Mouse (Mus musculus) cerebellum, adult 11 months (tissue): Measurements from ENCODE around the gene Cpxm2.

Source experiments
- DNase-seq: peaks from one replicate; pipeline ENCODE4 v3.0.0; 2022

The Cpxm2 gene

GRCm38 (mm10) chr7:132154368-132154961 is at the start of gene Cpxm2:
Gene Cpxm2 (minus strand): TSS chr7:132154739.
- no peak for DNase-seq

- no peak for DNase-seq
Measured at GRCm38 (mm10) chr7:132204073-132204612, 49.6 kb upstream of the Cpxm2 start.

GRCm38 (mm10) chr7:132199686-132200085 is 45.1 kb upstream of the Cpxm2 start:
- no peak for DNase-seq

GRCm38 (mm10) chr7:132198806-132199205 is 44.3 kb upstream of the Cpxm2 start:
- no peak for DNase-seq

- no peak for DNase-seq
Measured at GRCm38 (mm10) chr7:132197817-132198475, 43.4 kb upstream of the Cpxm2 start.

GRCm38 (mm10) chr7:132196581-132196980 is 42.0 kb upstream of the Cpxm2 start:
- no peak for DNase-seq

- no peak for DNase-seq
Measured at GRCm38 (mm10) chr7:132193606-132194005, 39.1 kb upstream of the Cpxm2 start.

- DNase-seq: no peak
Measured at GRCm38 (mm10) chr7:132187456-132187855, 32.9 kb upstream of the Cpxm2 start.

- DNase-seq: no peak
Measured at GRCm38 (mm10) chr7:132183892-132184404, 29.4 kb upstream of the Cpxm2 start.

GRCm38 (mm10) chr7:132181586-132182198 is 27.2 kb upstream of the Cpxm2 start:
- DNase-seq: no peak

- no peak for DNase-seq
Measured at GRCm38 (mm10) chr7:132181042-132181441, 26.5 kb upstream of the Cpxm2 start.

- DNase-seq: no peak
Measured at GRCm38 (mm10) chr7:132179049-132179448, 24.5 kb upstream of the Cpxm2 start.

GRCm38 (mm10) chr7:132174787-132175186 is 20.2 kb upstream of the Cpxm2 start:
- no peak for DNase-seq

GRCm38 (mm10) chr7:132174296-132174695 is 19.8 kb upstream of the Cpxm2 start:
- no peak for DNase-seq

- no peak for DNase-seq
Measured at GRCm38 (mm10) chr7:132172220-132172619, 17.7 kb upstream of the Cpxm2 start.

- no peak for DNase-seq
Measured at GRCm38 (mm10) chr7:132171716-132172115, 17.2 kb upstream of the Cpxm2 start.

GRCm38 (mm10) chr7:132169419-132170169 is 15.1 kb upstream of the Cpxm2 start:
- DNase-seq: no peak

GRCm38 (mm10) chr7:132167239-132167638 is 12.7 kb upstream of the Cpxm2 start:
- DNase-seq: no peak

GRCm38 (mm10) chr7:132162254-132162653 is 7.7 kb upstream of the Cpxm2 start:
- no peak for DNase-seq

GRCm38 (mm10) chr7:132158321-132159025 is 3.9 kb upstream of the Cpxm2 start:
- DNase-seq: no peak

- DNase-seq: no peak
Measured at GRCm38 (mm10) chr7:132153725-132154147, 803 bp downstream of the Cpxm2 start.

GRCm38 (mm10) chr7:132145227-132145800 is 9.2 kb downstream of the Cpxm2 start:
- DNase-seq: no peak
